Mouse (Mus musculus) cerebellum, adult 2 months (tissue): ENCODE results near the gene Fam24b.

Experiments used
- CTCF ChIP-seq: fragments of 200-500 bp; IDR thresholded peaks from 2 replicates; pipeline ENCODE4 v1.5.1; 2011; ENCODE audit warnings: low read depth, mild to moderate bottlenecking, control low read depth, low read length, moderate library complexity, borderline replicate concordance; ENCODE audit not compliant: insufficient read depth
- POLR2A ChIP-seq: fragments of 200-500 bp; IDR thresholded peaks from 2 replicates; pipeline ENCODE4 v1.6.1; 2011; ENCODE audit warnings: low read length, control low read depth, borderline replicate concordance; ENCODE audit not compliant: insufficient read depth

DNA sequence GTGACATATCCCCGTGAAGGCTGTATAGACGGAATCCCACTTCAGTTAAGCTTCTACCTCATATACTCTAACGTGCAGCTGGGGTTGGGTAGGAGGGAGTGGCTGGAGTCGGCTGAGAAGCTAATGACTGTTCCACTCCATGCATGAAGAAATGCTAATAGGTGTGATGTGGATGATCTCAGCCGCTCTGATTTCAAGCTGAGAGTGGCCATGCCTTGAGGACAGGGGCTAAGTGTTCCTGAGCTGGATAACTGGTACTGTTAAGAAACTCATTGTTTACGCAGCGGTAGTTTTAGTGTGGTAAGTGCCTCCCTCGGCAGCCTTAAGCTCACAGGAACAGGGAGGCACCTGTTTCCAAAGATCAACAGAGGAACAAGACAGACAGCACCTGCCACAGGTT, 26.0 kb downstream of the Fam24b start:
- TF ChIP-seq CTCF: no peak
- no peak for TF ChIP-seq POLR2A
